Mouse (Mus musculus) kidney, embryonic 15.5 days (tissue): Measurements from ENCODE around the gene Tent5d. TPM values are rescaled to one million over a fixed set of nuclear protein-coding genes. Genes with fewer than 3 reads are reported as not detected.

Experiments
- polyA plus RNA-seq: library from polyadenylated mRNA; unstranded; fragments of >200 nt; fragmentation: Nextera tagmentation; extraction: Ambion mirVana; gene quantifications from 2 replicates; pipeline ENCODE4 v1.2.1, GENCODE M21; 2015

Tent5d gene
- polyA plus RNA-seq, 1 experiment from 2014 or later = 0.40 TPM

Other genes with a start within 250 kb of the Tent5d start
- gene Tbx22, start 124.6 kb upstream of the Tent5d start, polyA plus RNA-seq = 0.05 TPM in 1 of 2 replicates, not detected in the other
- gene 2610002M06Rik, start 23.7 kb downstream of the Tent5d start, polyA plus RNA-seq = 10.5 and 11.1 TPM in 2 replicates
- not detected in 2 replicates for gene Gm732, start 155.9 kb downstream of the Tent5d start, polyA plus RNA-seq